Mouse (Mus musculus) heart, postnatal 14 days (tissue): Measurements from ENCODE around the gene Hoxd9. TPM values are rescaled to one million over a fixed set of nuclear protein-coding genes. Genes with fewer than 3 reads are reported as not detected.

Experiments
- DNase-seq, 2 experiments: peaks; one replicate each; pipeline ENCODE4 v3.0.0; 2021 to 2022
- intact Hi-C: fragments of 180-260 bp; cut with DNase I; formaldehyde crosslinking; loops from one replicate; pipeline ENCODE4 v1.15.1; 2025
- long read RNA-seq, 2 experiments: library from polyadenylated mRNA; stranded (forward); transcript quantifications; one replicate each; pipeline ENCODE4 v2.0.0; 2021
- total RNA-seq, 2 experiments: library from RNA; stranded (reverse); gene quantifications; 2 replicates each; pipeline ENCODE4 v1.2.3; 2021

Hoxd9 gene
- under 1 TPM; 0.12 to 0.24 TPM for total RNA-seq
- long read RNA-seq, experiment 1: 0 reads
- long read RNA-seq, experiment 2: 0 reads

DNA sequence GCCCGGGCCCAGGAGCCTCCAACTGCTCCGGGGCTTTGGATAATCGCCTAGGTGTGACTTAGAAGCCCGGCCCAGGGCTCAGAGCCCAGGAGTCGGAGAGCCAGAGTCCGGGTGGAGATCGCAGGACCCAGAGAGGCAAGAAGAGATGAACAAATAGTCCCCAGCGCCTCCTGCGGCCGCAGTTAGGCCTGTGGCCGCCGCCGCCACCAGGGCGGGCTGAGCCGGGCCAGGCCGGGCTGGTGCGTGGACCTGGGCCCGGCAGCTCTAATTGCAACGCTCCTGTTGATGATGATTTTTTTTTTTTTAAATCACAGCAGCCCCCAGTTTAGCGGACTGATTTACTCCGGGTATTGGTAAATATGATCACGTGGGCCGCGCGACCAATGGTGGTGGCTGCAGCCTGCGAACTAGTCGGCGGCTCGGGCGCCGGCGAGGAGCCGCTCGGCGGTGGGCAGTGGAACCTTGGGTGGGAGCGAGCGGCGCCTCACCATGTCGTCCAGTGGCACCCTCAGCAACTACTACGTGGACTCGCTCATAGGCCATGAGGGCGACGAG, at the start of gene Hoxd9:
Gene Hoxd9 (plus strand): TSS at position 161 of the 555 bp plus-strand sequence.
- intact Hi-C loops: loop anchor here (10.0 kb wide), 1 partner anchor 1423 kb away; the partner anchor contains the start of gene Sp9
- no peak for DNase-seq

DNA sequence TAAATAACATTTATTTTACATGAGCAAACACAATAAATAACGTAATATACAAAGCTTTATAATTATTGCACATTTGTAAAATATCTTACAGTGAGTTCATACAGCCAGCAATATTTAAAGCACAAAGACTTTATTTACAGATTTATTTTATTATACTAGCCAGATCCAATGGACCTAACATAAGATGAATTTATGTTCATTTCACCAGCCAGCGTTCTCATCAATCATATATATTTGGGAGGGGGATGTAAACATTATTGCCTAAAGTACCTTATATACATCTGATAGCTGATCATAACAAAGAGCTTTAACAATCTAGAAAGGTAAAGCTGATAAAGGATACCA, 44.6 kb upstream of the Hoxd9 start:
- intact Hi-C loops: no loop called here
- DNase-seq: no peak

GRCm38 (mm10) chr2:74653781-74654535, 43.6 kb upstream of the Hoxd9 start:
- DNase-seq: no peak
- intact Hi-C loops: loop anchor here (2.0 kb wide), 1 partner anchor 353 kb away; no protein-coding TSS in a partner anchor

DNA sequence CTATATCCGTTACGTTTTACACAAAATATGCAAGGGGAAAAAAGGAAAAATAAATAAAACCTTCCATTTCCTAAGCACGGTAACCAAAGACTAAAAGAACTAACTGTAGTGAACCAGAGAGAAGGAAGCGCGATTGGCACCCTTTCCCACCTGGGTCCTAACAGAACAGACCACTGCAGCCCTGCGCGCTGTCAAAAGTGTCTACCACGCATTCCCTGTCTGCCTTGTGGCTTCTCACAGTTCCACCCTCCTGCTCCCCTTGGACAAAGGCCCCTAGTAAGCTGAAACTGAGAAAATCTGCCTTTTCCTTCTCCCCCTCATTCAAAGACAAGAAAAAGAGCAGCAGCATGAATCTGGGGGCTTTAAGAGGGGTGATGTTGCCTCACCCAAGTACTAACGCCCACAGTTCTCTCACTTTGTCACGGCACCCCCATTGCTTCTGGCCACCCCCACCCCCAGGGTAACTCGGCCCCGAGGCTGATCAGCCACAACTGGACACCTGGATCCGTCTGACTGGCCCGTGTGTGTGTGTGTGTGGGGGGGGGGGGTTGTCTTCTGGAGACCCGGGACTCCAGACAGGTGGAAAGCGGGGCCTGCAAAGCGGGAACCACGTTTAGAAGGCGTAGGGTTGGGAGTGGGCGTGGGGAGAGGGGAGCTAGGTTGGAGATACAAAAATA, 42.6 kb upstream of the Hoxd9 start:
- intact Hi-C loops: loop anchor here (2.0 to 5.0 kb wide), 3 partner anchors 37 to 354 kb away; partner anchors contain the start of genes Hoxd10 and Lnpk
- no peak for DNase-seq

DNA sequence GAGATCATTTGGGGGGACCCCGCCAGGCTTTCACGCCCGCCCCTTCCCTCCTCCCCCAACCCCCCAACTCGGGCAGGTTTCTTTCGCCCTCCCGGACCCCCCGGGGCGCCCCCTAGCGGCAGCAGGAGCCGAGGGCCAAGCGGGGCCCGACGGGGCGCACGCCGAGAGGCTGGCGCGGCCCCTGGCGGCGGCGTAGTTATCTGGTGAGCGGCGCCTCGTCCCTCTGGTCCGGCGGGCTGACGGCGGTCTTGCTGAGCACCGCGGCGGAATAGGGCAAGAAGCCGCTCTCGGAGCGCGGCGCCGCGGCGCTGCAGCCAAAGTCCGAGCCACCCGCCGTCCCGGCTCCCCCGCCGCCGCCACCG, 42.1 kb upstream of the Hoxd9 start:
- peak; percentile 61 to 70 for DNase-seq
- intact Hi-C loops: loop anchor here (2.0 to 5.0 kb wide), 3 partner anchors 37 to 355 kb away; partner anchors contain the start of genes Hoxd10 and Lnpk

DNA sequence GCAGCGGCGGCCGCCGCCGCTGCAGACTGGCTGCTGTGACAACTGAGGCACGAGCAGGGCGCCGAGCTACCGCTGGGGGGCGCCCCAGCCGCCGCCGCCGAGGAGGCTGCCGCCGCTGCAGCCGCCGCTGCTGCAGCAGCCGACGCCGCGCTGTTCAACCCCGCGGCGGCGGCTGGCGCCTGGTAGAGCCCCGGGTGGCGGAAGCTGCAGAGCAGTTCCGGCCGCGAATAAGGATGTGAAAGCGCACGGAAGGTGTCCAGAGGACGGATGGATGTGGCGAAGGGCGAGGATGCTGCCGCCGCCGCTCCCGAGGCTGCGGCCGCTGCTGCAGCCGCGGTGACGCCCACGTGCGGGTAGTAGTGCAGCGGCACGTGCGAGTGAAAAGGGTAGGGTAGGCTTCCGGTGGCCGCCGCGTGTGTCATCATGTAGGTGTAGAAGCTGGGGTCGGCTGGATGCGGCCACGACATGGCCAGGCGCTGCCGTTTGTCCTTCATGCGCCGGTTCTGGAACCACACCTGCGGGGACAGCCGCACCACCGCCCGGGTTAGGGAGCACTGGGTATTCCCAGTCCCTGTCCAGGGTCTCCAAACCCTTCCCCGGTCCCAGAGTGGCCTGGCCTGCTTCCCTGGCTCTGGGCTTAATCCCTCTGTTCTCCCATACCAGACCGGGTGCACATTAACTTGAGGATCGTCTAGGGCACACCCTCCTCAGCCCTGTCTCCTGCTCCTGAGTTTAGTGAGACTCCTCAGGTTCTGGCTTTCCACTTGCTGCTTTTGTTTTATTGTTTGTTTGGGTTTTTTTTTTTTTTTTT, 41.5 kb upstream of the Hoxd9 start:
- intact Hi-C loops: loop anchor here (2.0 to 5.0 kb wide), 3 partner anchors 36 to 355 kb away; partner anchors contain the start of genes Hoxd10 and Lnpk
- peak in 1 of 2 experiments; percentile 37 for DNase-seq

DNA sequence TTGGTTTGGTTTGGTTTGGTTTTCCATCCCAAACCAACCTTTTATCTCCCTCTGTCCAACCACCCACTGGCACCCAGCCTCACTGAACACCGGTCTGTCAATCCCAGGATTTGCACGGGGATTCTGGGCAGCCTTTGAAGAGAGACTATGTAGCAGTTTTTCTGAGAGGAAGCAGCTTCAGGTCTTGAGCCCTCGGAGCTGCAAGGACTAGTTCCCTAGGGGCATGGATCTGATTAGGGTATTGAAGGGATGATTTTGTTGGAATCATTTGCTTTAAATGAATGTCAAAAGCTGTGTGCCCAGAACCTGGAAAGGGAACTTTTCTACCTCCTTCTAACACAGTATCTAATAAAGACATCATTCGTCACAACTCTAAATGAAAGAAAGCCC, 40.9 kb upstream of the Hoxd9 start:
- no peak for DNase-seq
- intact Hi-C loops: loop anchor here (5.0 kb wide), 2 partner anchors 36 to 79 kb away; partner anchors contain the start of genes Hoxd10 and Lnpk

DNA sequence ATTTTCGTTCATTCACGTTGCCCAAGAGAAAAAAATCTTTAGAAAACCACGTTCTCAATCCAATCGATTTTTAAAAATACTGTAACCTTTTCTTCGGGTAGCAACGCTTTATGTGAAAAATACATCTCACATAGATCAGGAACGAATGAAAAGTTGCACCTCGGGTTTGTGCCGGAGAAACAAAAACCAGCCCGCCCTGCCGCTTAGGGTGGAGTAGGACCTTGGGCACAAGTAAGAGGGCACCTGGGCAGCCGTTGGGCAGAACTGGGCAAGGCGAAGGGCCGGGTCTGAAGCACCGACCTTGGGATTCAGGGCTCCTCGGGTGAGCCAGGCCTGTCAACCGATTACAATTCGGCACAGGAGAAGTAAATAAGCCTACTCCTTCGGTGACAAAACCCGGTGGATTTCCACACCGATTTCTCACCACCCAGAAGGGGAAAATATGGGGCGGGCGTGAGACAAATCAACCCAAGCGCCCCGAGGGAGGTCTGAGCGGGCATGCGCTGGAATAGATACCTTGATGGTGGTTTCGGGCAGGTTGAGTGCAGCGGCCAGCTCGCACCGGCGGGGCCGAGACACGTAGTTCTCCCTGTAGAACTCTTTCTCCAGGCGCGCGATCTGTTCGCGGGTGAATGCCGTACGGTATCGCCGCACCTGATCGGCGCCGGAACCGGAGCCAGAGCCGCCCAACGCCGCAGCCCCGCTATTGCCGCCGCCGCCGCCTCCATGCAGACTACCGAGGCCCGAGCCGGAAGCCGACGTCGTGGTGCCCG, 40.1 kb upstream of the Hoxd9 start:
- intact Hi-C loops: loop anchor here (5.0 kb wide), 2 partner anchors 35 to 80 kb away; partner anchors contain the start of genes Hoxd10 and Lnpk
- DNase-seq: no peak

DNA sequence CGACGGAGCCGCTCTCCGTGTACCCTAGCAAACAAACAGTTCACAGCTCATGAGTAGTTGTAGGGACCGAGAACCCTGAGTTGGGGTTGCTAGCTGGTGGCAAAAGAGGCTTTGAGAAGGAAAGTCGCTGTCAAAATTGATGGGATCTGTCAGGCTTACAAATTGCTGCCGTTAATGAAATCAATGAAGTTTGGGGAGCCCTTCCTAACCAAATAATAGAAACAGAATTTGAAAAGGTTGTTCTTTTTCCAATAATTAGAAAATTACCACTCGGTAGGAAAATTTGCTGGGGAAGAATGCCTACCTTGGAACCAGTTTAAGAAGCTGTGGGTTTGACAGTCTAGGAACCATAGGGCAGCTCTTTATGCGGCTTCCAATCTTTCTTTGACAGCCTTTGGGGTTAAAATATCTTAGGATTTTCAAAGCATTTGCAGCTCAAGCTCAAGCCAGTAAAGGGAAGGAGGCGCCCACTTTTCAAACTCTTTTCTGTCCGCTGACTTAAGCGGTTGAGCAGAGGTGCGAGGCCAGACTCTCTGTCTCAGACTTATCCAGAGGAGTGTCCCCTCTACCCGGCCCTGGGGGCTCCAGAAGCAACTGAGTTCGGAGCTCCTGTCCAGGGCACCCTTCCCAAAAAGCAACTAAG, 39.4 kb upstream of the Hoxd9 start:
- no peak for DNase-seq
- intact Hi-C loops: loop anchor here (5.0 kb wide), 2 partner anchors 34 to 81 kb away; partner anchors contain the start of genes Hoxd10 and Lnpk

DNA sequence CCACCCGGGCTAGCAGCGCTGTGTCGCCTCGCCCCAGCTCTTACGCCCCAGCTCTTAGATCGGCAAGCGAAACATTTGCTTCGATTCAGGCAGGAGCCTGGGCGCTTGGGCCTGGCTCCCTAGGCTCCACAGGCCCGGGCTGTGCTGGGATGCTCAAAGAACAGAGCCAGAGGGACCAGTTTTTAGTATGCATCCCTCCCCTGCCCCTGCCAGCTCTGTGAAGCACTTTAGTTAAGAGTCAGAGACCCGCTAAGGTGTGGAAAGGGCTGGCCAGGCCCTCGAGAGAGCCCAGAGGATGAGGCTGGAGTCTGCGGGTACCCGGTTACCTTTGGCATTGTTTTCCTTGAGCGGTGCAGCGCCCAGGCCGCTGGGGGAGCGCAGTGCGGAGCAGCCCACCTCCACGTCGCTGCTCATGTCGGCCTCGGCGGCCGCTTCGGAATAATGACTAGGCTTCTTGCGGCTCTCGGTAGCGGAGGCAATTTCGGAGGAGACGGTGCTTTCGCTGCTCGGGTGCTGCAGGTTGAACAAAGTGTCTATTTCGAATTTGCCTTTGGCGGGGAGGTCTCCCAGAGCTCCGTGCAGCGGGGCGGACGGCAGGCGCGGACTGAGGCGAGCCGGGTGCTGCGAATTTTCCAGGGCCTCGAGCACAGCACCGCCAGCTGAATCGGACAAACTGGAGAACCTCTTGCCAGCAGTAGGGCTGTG, 38.7 kb upstream of the Hoxd9 start:
- intact Hi-C loops: loop anchor here (5.0 kb wide), 2 partner anchors 33 to 82 kb away; partner anchors contain the start of genes Hoxd10 and Lnpk
- no peak for DNase-seq

DNA sequence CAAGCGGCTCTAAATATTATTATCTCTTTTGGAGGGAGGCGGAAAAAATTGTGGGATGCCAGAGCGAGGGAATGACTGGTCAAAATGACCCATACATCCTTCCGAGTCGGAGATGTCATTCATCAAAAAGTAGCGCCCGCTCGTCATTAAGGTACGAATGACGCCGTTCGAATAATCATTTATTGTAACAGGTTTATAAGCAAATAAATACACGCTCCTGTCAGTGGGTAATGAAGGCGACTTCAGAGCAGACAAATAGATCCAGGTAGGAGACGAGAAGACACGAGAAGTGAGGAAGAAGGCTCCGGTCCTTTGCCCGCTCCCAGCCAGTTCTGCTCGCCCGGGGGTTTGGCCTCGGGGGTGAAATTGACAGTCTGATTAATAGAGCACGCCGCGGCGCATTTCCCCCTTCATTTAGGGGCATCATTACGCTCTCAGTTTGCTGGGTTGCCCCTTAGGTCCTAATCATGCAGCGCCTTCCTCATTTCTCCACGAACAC, 38.0 kb upstream of the Hoxd9 start, which contains the start of gene Evx2:
Gene Evx2 (minus strand): TSS at position 51 of the 499 bp plus-strand sequence.
- intact Hi-C loops: loop anchor here (2.0 to 5.0 kb wide), 4 partner anchors 33 to 1087 kb away; partner anchors contain the start of genes Hoxd10 and Lnpk
- DNase-seq: no peak

DNA sequence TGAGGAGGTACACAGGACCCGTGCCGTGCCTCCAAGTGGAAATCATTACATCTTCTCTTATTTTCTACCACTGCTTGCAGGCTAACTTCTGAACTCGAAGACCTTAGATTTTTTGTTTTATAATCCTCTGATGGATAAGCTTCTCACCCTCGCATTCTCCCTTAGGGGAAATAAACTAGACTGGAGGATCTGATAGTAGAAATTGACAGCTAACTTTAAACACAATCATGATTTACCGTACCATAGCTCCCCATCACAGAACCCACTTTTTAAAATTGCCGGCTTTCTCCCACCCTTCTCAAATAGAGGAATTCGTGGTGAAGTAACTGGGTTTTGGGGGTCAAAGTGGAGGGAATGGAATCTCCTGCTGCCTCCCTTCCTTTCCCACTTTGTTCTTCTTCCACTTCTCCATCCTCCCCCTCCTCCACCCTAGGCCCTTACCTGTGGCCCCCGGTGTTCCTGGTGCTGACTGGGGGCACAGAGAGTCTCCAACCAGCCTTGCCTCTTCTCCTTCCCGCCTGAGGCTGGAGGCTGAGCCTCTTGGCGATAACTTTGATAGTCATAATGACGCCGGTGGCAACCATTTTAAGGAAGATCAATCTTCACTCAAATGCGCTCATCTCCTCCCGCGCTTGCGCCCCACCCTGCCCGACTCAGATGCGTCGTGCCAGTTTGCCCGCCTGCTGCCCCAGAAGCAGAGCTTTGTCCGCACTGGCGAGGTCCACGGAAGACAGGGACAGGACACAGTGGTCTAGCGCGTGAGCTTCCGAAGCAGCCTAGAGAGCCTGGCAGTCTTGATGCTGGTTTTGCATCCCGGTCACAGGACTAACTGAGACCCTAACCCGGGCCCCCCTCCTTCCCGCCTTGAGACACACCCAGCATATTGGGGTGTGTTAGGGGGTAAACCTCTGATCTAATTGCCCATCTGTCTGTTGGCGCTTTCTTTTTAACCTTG, 36.8 kb upstream of the Hoxd9 start:
- DNase-seq: no peak
- intact Hi-C loops: loop anchor here (2.0 to 5.0 kb wide), 2 partner anchors 594 to 1088 kb away; no protein-coding TSS in a partner anchor

DNA sequence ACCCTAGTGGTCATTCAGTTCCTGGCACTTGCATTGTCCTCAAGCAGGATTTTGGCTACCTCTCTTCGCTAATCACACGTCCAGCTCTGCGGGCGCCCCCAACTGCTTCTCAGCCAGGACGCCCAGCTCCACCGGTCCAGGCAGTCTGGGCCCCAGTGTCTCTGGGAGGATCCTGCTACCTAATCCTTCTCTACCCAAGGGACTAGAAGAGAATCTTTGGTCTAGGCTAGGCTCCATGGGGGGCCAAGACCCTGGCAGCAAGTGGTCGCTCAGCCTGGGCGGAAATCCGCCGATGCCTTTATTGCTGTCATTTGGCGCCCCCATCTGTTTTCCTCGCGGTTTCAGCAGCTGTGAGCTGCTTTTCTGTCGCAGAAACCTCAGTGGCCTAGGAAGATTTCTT, 35.8 kb upstream of the Hoxd9 start:
- peak in 1 of 2 experiments; percentile 51 for DNase-seq
- intact Hi-C loops: loop anchor here (2.0 to 5.0 kb wide), 2 partner anchors 595 to 1089 kb away; no protein-coding TSS in a partner anchor

- intact Hi-C loops: loop anchor here (5.0 kb wide), 1 partner anchor 1091 kb away; no protein-coding TSS in a partner anchor
- DNase-seq: peak in 1 of 2 experiments; percentile 60
Measured at GRCm38 (mm10) chr2:74663291-74663925, 34.1 kb upstream of the Hoxd9 start.

DNA sequence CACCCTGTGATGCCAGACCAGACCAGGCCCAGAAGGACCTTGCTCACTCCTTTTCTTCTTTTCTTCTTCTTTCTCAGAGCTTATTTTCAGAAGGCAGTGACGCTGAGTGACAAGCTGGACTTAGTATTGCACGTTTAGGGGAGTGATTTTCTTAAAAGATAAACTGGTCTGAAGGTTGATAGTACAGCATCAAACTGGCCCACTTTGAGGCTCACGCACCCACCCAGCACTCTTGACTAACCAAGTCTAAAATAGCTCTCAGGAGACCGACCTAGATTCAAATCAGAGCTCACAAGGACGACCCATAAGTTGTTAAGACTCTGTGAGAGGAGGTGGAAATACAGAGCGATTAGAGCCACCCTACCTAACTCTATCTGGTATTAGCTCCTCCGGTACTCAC, 31.1 kb upstream of the Hoxd9 start:
- no peak for DNase-seq
- intact Hi-C loops: no loop called here
